Mouse (Mus musculus): ENCODE results near the gene B3gnt6.
"Not testable (repeated sequence)": the region's sequence is repeated elsewhere in the genome, so short reads cannot be mapped to it uniquely, and the experiment has no call there.

The B3gnt6 gene

DNA sequence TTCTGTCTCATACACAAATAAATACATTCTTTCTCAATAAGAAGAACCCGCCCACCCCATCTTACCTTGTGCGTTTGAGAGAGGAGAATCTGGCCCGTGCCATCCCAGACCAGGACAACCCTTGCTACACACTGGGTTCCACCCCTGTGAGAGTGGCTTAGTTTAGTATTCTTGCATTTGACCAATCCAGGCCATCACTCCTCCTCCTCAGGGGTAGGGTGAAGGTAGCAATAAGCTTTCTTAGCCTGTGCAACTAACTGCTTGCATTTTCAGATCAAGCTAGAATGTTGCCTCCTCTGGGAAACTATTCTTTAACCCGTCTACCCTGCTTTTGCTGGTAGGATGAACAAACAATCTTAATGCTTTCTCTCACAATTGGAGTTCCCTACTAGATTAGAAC is at the start of gene B3gnt6:
B3gnt6 (minus strand) TSS at position 101 of the 400 bp plus-strand sequence.
- DNase-seq: no peak

DNA sequence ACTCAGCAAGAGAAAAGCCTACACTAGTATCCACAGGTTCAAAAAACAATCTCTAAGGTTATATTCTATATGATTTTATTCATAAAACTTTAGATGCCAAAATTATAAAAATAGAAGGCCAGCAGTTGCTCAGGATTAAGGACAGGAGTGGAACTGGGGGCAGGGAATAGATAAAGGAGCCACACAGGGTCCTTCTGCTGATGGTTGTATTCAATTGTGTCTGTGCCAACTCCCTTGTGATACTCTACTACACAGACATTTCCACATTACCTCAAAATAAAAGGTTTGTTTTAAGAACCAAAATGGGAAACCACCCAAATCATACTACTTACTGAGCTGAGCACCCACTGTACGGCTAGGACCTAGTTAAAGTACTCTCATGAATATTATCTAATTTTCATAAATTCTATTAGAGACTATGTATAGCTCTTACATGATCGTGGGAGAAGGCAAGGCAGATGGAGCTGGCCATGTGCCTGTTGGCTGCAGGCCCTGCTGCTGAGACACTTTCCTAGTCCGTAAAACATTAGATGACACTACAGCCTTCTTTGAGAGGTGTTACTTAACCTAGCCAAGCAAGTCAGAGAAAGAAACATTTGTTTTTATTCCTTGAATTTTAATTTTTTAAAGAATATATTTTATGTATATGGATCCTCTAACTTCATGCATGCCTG is 37.5 kb upstream of the B3gnt6 start:
- DNase-seq: peak in 1 of 2 experiments; percentile 11

DNA sequence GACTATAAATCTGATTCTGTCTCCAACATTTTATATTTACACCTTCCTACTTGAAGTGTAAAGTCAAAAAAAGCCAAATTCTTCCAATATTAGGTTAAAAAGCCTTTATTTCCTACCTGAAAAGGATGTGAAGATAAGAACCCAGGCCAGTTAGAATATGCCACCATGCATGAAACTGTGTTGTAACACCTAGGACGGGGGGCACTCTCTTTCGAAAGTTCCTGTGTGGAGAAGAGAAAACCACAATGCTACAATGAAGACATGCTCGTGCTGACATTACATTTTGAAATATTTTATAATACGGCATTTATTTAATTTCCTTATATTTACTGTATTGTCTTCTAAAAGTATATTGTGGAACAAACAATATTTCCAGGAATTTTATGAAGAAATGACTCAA is 24.5 kb upstream of the B3gnt6 start:
- DNase-seq: no peak

DNA sequence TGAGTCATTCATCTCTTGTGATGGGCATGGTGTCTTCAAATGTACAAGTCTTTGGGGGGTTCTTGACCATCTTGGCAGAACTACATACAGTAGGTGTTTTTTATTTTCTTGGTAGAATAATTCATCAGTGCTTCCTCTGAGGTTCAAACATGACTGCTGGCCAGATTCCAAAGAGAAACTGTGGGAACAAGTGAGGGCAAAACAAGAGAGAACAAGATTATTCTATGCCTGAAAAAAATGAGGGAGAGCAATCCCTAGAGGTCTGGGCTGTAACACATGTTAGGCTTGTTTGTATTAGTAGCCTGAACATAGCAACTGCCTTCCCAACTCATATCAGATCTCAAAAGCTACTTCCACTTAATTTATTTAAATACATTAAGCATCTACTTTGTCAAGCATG is 17.4 kb upstream of the B3gnt6 start:
- no peak for DNase-seq

DNA sequence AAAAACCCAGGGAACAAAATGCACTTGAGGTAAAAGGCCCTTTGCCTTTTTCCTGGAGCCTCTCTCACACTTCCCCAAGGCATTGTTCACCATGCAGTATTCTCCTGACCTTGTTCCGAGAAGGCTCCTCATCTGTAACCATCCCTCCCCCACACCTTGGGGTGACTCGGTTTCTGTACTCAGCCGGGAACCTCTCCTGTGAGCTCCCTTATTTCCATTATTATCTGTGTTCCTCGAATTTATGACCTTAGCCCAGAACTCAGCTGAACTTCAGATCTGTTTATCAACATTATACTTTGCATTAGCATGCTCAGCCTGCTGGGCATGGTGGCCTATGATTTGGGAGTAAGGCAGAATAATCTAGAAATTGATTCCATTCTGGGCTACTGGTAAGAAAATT is 3.7 kb upstream of the B3gnt6 start:
- DNase-seq: no peak

DNA sequence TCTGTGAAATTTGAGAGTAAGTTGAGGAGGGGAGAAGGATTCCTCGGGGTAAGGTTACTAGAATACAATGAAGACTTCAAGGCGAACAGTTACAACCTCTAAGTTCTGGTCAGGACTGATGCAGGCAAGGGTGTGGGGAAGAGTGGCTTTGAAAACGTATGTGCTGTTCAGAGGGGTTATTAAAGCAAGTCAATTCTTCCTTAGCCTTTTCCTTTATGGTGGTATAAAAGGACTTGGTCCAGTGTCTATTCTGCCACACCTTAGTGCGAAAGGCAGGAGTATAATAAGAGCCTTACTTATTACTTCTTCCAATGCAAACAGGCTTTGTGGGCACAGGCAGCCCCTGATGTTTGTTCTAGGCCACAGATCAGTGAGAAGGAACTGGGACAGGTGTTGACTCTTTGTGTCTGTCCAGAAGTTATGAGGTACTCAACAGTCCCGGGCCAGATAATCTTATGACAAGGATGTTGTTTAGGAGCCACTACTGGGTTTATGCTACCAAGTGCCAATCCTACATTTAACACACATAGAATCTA is 2.3 kb upstream of the B3gnt6 start:
- no peak for DNase-seq

DNA sequence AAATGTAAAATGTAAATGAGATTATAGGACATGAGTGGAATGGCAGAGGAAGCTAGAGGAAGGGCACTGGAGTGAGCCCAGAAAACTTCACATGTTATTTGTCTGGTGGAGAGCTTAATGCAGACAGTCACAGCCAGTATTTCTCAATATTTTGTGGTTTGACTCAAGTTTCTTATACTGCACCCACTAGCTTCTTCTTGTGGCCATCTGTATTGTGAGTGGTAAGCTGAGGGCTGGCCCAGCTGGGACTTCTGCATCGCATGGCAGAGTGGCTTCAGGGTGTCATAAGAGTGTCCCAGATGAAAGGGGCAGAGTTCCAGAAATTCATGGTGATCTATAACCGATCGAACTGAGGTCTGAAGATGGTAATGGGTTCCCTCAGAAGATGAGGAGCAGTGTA is 1.1 kb upstream of the B3gnt6 start:
- DNase-seq: no peak

DNA sequence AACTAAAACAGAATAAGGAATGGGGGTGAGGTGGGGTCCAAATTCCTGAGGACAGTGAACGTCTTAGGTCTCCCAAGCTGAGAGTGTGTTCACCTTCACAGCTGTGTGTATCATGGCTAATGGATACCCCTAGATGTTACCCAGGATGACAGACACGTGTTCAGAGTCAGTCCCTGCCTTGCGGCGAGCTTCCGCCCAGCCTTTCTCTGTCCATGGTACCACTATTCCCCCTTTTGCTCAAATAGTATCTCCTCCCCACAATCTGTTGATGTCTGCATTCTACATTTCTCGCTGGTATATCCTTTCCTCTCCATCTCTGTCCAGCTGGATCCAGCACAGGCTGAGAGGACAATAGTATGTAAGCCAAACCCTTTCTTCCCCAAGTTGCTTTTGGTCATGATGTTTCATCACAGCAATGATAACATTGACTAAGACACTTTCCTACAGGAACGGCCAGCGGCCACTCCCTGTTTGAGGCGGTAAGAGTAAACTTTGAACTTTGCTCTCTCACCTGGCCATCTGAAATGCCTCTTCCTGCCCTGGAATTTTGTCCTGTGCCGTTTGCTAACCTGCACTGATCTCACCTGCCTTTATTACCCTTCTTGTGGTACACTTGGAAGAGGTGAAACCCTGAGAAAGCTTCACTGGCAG is 4.0 kb downstream of the B3gnt6 start:
- DNase-seq: no peak

DNA sequence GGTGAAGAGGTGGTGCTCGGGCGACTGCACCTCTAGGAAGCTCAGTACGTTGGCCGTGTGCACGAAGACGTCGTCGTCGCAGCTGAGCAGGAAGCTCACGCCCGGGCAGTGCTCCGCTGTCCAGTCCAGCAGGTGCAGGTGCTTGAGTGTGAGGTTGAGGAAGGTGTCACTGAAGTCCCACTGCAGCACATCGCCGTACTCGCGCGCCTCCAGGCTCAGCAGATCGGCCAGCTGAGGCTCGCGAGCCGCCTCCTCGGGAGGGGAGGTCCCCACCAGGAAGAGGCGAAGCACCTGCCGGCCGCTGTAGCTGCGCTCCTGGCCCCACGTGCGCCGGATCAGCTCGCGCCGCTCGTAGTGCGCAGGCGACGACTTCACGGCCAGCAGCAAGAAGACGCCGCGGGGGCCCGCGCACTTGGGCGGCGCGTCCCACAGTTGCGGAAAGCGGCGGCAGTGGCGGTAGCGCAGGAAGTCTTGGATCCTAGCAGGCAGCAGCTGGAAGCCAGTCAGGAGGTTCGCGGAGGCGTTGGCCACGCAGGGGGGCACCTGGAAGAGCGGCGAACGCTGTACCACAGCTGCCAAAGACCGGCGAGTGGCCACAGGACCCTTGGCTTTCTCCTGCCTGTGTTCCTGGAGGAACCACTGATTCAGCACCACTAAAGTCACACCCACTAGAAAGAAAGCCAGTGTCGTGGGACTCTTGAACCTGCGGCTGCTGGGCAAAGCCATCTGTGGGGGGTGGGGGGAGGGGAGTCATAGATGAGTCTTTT is 5.1 kb downstream of the B3gnt6 start:
- peak in 1 of 2 experiments; percentile 38 for DNase-seq

DNA sequence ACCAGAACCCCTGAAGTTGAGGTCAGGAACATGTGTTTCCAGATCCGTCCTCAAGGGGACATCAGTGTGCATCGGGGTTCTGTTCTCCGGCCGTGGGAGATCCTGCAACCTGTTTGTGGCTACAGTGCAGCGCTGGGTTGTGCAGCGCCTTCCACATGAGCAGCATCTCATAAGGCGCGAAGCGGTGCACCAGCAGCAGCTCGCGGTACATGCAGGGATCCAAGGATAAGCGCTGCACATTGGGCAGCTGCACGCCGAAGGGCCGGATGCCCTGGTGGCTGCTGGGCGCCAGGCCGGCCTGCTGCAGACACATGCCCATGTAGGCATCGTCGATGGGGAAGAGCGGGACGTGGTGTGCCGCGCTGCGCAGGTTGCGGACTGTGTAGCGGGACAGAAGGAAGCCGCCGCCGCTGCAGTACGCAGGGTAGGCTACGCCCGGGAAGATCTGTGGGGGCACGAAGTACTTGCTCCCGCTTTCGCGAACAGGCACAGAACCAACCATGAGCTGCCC is 5.7 kb downstream of the B3gnt6 start:
- DNase-seq: peak in 1 of 2 experiments; percentile 52

DNA sequence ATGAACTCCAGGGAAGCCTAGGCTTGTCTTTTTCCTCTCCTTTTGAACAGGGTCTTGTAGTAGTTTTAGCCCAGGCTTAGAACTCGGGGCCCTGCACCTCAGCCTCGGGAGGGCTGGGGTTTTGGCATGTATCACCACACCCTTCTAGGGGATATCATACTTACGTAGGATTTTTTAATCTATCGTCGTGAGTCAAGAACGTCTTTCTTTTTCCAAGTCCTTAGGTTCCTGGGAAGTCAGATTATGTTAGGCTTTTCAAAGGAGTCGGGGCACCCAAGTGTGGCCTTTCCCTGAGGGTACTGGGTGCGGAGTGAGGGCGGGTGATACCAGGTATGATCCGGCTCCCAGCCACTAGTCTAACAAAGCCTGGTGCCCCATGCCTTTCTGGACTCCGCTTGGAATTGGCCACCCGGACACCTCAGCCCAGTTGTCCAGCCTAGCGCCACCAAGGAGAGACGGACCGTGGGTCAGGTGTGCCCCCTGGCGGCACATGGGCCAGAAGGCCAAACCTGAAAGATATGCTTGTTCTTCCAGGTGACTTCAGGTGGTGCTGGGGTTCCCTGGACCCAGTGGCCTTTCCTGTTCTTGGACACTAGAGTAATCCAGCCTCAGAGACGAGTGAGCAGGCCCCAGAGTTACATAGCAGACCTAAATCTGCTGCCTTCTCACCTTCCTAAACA is 7.6 kb downstream of the B3gnt6 start:
- peak; percentile 59 to 82 for DNase-seq

DNA sequence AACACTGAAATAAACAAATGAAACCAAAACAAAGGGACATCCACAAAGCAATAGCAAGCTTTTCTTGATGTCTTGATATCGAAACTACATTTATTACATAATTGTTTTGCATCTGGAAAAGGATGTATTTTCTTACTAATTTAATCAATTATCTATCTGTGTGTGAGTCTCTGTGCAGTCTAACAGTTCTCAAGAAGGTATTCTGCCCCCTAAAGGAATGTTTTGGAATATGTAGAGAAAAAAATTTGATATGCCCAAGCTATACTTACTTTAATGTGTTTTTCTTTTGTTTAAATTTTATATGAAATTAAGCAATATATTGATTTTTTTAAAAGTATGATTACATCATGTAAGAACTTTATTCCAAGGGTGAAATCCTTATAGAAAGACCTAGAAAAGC is 8.7 kb downstream of the B3gnt6 start:
- no peak for DNase-seq

DNA sequence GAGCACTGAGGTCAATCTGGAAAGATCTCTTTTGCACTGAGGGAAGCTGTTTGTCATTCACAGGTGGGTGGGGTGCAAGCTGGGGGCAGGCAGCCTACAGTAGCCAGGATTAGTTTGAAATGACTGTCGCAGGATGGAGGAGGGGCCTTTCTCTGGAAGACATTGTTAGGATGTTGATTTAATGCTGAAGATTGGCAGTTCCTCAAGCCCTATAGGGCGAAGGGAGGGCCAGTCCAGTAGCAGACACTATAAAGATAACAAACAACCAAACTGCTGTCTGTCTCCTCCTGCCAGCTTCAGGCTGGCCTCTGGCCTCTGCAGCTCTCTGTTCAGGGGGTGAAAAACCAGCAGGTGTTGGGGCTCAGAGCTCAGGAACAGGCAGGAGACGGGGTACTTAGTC is 9.5 kb downstream of the B3gnt6 start:
- DNase-seq: no peak

DNA sequence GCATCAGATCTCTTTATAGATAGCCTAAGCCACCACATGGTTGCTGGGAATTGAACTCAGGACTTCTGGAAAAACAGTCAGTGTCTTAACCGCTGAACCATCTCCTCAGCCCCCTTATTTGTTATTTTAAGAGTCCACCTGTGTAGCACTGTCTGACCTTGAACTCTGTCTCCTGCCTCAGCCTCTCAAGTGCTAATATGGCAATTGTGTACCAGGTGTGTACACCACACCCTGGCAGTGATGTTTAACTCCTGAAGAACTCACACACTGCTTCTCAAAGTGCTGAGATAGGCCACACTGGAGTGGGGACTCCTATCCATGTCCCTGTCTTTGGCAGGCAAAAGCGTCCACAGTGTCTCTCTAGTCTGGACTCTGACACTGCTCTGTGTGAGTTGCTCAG is 10.6 kb downstream of the B3gnt6 start:
- no peak for DNase-seq

DNA sequence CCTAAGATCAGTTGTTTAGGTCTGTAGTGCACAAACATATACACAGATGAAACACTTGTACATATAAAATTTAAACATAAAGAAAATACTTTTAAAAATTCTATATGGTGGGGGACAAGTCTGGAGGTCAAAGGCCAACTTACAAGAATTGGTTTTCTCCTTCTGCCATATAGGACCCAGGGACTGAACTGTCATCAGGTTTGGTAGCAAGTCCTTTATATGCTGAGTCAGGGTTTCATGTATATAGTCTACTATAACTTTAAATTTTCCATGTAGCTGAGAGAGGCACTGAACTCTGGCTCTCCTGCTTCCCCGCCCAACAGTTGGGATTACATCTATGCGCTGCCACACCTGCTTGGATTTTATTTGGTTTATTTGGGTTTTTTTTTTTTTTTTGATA is 11.0 kb downstream of the B3gnt6 start:
- DNase-seq: no peak

DNA sequence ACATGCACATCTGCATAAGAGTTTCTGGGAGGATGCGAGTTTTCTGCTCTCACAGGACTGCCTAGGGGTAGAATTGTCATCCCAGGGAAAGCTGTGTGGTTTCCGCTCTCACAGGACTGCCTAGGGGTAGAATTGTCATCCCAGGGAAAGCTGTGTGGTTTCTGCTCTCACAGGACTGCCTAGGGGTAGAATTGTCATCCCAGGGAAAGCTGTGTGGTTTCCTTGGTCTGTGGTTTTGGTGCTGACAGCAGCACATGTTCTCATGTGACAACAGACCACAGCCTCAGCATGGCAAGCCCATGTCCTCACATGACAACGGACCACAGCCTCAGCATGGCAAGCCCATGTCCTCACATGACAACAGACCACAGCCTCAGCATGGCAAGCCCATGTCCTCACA is 11.9 kb downstream of the B3gnt6 start:
- DNase-seq: not testable (repeated sequence)

DNA sequence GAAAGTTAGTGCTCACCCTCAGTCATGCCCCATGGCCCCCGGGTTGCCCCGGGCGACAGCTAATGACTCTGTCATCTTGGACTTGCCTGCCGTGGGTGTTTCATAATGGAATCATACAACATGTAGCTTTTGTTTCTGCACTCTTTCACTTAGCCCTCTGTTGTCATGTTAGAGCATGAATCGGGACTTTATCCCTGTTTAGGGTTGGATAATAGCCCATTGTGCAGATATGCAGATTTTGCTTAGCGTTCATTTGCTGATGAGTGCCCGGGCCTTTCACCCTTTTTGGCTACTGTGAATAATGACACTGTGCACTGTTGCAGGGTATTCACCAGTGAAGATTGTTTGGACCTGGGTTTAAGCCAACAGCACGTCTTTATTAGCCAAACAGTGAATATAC is 12.6 kb downstream of the B3gnt6 start:
- DNase-seq: no peak

DNA sequence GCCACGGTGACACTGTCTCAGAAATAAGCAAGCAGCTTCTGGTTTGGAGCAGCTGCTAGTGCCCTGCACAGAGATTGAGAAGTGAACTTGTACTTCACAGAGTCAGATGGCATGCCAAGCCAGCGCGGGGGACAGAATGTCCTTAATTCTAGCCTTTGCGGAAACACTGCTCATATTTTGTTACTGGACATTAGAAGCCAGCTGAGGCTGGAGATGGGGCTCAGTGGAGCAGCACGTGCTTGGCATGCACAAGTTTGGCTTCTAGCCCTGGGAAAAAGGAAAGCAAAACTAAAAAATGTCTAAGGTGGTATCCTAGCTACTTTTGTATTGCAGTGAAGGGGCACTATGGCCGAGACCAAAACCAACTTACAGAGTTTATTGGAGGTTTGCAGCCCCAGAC is 14.0 kb downstream of the B3gnt6 start:
- peak; percentile 53 to 59 for DNase-seq

DNA sequence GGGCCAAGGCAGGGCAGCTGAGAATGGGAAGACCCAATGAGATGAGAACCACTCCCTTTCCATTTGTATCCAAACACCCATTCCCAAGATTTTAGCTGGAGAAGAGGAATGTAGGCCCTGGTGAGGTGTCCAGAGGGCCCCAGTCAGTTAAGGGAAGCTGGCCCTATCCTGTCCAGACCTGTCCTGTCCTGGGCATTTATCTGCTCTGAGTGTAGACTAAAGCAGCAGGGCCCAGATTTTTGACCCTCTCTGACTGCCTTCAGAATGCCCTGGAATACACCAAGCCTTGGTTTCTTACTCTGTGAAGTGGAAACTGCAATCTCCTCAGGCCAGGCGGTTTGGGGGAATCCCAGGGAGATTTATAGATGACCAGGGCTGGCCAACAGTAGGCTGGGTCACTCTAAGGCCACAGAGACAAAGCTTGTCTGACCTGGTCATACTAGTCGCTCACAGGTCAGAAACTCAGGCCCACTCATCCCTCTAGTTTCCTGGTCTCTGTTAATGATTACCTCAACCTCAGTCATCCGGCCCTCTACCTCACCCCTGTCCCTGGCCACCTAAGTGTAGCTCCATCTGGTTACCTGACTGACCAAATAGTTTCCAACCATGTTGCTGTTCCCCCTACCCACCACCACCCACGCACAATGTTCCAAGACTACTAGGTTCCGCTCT is 20.6 kb downstream of the B3gnt6 start:
- peak; percentile 39 to 70 for DNase-seq

DNA sequence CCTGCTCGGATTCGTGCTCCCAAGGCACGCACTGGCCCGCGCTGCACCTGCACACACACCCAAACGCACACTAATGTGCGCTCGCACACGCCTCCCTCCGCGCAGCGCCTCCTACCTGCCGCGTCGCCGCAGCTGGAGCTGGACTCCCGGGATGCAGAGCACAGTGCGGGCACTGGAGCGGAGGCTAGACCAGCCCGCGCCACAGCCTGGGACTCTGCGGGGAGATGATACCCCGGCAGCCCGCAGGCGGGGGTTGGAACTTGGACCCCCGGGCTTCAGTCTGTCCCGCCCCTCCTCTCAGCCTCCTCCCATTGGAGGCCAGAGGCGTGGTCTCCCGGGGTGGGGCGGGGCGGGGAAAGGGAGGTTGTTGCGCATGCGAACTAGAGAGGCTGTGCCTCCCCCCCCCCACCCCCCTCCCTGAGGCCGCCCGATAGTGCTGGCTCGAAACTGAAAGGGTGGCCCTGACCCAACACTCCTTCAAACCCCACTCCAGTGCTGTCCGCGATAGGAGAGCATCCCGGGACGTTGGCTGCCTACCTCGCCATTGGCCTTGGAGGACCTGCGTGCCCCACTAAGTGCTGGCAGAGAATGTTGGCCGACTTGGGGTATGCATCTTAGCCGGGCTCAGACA is 21.2 kb downstream of the B3gnt6 start, which contains the start of gene Capn5:
Capn5 (minus strand) TSS at position 346 of the 631 bp plus-strand sequence.
- peak; percentile 61 to 76 for DNase-seq

DNA sequence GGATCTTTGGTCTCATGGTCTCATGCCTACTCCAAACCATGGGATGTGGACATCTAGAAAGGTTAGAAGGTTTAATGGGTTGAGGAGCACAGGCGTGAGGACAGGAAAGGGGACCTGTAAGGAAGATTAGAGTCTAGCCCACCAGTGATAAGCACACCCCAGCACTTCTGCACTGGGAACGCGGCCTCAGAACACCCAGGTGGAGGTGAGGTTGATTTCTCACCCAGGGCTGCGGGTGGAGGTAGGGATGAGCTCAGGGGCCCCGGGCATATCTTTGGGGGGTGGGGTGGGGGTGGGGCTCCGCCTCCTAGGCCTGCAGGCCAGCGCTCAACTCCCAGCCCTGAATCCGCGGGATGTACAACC is 21.7 kb downstream of the B3gnt6 start:
- no peak for DNase-seq

DNA sequence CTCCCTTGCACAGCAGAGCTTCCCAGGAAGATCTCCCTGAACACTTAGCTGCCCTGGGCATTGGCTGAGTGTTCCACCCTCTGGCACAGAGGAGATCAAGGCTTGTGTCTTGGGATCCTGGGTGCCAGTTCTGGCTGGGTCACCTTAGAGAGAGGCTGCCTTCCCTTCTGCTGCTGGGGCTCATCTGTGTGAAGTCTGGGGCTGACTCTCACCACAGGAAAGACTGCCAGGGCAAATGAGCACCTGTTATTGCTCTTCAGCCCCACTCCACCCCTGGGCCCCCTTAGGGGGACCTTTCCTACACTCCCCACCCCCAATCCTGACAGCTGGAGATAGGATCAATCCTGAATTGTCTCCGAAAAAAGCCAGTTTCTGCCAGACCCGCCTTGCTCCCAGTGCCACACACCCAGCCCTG is 22.2 kb downstream of the B3gnt6 start:
- no peak for DNase-seq

Data from kidney, postnatal 36 days (tissue).